Mouse (Mus musculus) T-cell, adult 2 months (primary cell): ENCODE data around the gene Aasdh.
A peak's percentile ranks its signal among the peaks of the same experiment; 100 is the strongest.

ENCODE experiments used
- DNase-seq: peaks from one replicate; pipeline ENCODE4 v3.0.0; 2022; ENCODE audit warnings: low spot score

Aasdh gene

DNA sequence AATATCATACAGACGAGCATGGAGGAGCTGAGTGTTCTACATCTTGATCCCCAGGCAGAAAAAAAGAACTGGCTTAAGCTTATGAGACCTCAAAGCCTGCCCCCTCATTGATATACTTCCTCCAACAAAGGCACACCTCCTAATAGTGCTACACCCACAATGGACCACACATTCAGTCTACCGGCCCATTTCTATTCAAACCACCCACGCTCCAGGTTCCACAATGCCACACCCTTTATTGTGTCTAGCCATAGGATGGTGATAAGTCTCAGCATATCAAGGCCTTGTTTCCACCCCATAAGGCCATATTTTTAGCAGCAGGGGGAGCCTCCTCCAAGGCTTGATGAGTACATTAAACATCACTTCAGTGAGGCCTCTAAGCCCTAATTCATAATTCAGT is 5.5 kb upstream of the Aasdh start:
- no peak for DNase-seq

DNA sequence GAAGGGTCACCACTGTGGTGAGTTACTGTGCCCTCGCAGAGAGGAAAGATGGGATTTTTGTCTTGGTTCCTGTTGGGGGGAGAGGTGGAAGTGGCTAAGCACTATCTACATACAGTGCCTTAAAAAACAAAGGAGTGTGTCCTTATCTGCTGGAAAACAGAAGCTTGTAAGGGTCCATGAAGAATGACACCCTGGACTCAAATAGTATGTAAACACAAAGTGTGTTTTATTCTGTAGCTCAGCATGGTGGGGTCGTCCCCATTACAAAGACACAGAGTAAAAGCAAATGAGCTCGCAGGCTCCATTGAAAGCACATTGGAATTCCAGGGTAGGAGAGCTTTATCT is 813 bp upstream of the Aasdh start:
- DNase-seq = no peak

DNA sequence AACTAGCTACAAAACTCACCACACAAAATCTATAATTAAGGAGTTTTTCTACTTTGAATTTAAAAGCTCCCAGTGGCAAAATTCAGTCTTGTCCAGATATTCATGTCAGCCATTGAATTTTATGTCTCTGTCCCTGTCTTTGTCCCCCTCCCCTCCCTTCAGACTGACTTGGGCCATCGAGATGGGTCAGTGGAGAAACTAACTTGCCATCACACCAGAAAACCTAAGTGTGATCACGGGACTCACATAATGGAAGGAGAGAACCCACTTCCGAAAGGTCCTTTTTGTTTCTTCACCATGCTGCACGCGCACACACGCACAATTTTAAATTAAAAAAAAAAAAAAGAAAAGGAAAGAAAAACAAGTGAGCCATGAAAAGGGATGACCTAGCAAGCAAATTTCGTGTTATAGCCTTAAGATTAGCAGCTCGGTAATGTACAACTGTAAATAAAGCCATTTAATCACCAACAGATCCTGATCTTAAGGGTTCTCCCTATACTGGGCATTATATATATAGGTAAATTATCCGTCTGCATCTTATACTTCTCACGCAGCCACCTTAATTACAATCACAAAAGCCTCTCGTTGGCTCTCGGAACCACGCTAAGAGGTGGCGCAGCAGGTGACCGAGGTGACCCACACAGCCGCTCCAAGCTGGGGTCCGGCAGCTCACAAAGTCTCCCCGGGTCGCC is 455 bp downstream of the Aasdh start:
- peak; percentile 8 for DNase-seq

DNA sequence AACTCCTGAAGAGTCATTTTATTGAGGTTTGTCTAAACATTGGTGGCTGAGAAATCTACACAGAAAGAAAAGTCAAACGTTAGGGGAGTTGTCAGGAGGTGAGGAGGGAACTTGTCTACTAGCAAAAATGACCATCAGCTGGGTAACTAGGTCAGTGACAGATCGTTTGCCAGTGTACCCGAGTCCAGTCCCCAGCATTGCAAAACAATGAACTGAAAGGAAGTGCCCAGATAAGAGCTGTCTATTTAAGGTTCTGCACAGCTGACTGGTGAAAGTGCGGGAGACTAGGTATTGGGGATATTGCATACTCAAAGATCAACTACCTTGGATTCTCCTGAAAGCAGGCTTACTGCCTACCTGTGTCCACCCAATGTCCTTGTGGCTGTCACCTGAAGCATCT is 3.2 kb downstream of the Aasdh start:
- DNase-seq = no peak

DNA sequence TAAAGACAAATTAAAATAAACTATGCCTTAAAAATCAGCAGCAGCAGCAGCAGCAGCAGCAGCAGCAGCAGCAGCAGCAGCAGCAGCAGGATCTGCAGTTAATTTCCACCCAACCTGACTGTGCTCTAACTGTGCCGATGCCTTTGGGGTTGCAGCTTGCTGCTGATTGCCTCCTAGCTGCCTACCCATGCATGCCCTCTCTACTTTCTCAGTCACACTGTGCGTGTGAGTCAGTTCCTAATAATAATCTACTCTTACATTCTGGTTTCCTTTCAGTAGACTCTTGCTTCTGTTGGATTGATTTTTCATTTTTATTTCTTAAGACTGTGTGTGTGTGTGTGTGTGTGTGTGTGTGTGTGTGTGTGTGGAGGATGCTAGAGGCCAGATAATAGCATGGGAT is 12.2 kb downstream of the Aasdh start:
- DNase-seq = no peak

DNA sequence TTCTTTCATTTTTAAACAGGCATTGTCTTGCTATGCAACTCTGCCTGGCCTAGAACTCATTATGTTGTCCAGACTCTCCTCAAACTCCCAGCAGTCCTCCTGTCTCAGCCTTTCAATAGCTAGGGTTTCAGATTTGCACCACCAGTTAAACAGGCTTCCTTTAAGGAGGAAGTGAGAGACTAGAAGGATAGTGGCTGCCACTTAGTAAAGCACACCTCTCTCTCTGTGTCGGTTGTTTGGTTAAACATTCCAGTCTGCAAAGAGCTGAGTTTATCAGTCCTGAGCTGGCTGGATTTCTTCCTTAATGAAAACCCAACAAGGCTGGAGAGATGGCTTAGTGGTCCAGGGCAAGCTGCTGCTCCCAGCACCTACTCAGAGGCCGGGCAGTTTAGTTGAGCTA is 12.7 kb downstream of the Aasdh start:
- no peak for DNase-seq

DNA sequence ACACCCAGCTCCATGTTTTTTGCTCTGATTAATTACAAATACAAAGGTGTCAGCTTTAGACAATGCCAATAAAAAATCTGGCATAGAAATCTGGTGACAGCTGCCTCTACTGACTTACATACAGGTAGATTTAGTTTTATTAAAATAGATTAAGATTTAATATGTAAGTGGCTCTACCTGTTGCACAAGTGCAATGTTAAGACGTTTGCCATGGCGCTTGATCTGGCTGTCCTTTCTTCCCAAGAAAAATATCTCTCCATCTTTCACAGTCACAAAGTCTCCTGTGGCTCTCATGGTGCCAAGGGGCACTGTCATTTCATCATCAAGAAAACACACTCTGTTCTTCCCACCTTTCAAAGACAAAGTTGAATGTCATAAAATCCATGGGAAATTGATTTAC is 18.3 kb downstream of the Aasdh start:
- no peak for DNase-seq

DNA sequence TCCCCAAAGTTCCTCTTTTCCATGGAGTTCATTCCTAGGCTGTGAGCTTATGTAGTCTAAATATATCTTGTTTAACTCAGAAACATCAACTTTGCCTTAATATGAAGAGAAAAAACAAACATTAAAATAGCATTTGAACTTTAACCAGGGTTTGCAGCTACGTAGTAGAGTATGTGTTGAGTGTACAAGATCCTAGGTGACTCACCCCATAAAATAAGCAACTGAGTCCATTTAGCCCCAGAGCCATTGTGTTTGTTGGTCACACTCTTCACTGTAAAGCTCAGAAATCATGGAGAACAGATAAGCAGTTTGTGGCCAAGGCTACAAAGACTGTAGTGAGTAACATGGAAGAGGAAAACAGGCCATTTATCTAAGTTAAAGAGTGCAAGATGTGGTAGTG is 21.2 kb downstream of the Aasdh start:
- DNase-seq = no peak

DNA sequence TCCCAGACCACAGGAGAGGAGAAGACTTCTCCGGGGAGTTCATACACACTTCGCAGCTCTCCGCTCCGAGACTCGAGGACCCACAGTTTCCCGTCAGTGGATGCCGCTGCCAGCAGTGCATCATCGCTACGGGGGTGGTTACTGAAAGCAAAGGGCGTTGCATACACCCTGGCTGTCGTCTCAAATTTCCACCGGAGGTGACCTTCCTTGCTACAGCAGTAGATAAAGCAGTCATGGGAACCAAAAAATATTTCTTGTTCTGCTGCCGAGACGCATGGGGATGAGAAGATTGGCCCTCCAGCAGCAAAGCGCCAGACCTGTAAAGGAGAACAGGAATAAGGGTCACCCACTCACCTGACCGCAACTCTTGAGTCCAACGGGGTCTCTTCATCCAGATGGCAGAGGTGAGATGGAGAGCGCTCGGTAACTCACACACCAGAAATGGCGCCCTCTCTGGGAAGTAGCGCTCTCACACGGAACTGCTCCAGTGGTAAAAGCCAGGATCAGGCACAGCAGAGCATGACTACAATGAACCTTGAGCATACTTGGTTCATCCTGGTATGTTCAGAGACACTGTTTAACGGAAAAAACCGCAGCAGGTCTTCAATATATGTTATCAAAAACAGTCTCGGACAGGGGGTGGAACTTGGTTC is 29.1 kb downstream of the Aasdh start:
- no peak for DNase-seq

DNA sequence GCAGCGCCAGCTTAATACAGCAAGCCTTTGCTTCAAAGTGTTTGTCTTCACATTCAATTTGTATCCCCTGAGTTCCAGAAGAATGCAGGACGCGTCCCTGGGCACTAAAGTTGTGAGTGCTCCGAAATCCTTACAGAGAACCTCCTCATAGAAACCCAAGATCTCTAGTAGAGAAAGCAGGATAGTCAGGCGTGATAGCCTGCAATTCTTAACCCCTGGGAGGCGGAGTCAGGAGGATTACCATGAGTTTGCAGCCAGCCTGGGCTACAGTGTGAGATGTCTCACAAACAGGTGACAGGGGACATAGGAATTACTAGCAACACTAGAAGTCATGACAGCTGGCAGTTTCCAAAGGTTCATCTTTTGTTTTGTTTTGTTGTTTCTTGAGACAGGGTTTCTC is 35.8 kb downstream of the Aasdh start:
- DNase-seq = no peak

DNA sequence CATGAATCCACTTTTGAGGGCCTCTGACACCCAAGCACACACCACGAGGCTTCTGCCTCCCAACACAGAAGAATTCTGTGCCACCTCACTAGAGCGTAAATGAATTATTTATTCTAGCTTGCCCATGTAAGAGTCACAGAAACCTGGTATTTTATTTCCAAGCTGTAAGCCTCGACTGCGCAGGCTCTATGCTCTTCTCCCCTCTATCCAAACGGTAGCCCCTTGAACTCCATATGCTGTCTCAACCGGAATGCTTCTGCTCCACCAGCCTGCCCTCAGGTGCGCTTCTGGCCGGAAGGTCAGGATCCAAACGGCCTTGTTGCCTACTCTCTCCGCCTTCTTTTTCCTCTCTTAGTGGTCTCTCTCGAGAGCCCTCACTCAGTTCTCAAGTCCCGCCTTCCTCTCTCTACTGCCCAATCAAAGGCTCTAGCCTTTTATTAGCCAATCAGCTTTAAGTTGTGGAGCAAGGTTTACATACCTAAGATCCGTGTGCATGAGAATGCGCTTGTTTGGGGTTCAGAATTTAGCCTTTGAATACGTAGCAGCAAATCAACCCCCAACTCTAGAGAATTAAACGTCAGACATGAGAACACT is 36.5 kb downstream of the Aasdh start:
- DNase-seq = peak; percentile 26

DNA sequence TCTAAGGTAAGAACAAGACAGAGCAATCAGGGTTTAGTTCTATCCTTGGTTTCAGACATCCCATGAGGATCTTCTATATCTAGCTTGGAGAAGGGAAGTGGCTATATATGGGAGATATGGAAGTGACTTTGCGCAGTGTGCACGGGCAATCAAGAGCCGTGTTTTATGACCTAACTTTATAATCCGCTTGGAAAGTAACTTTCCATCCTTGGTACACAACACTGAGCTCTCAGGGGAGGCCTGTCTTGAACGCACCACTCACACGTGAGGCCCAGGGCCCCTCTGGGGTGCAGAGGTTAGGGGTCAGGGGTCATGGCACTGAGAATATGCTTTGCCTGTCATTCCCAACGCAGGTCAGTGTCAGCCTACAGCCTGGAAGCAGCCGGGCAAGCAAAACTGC is 38.5 kb downstream of the Aasdh start:
- DNase-seq = no peak

DNA sequence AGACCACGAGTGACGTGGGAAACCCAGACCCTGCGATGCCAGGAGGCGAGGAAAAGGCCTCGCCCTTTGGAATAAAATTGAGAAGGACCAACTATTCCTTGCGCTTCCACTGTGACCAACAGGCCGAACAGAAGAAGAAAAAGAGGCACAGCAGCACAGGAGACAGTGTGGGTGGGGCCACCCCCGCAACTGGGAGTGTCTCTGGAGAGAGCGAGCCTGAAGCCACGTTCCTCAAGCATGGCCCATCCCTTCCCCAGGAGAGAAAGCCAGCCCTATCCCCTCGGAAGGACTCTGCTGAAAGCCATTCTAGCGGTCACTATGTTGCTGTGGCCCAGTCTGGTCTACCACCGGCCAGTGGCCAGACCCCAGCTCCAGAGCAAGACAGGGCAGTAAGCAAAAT is 46.9 kb downstream of the Aasdh start:
- no peak for DNase-seq

DNA sequence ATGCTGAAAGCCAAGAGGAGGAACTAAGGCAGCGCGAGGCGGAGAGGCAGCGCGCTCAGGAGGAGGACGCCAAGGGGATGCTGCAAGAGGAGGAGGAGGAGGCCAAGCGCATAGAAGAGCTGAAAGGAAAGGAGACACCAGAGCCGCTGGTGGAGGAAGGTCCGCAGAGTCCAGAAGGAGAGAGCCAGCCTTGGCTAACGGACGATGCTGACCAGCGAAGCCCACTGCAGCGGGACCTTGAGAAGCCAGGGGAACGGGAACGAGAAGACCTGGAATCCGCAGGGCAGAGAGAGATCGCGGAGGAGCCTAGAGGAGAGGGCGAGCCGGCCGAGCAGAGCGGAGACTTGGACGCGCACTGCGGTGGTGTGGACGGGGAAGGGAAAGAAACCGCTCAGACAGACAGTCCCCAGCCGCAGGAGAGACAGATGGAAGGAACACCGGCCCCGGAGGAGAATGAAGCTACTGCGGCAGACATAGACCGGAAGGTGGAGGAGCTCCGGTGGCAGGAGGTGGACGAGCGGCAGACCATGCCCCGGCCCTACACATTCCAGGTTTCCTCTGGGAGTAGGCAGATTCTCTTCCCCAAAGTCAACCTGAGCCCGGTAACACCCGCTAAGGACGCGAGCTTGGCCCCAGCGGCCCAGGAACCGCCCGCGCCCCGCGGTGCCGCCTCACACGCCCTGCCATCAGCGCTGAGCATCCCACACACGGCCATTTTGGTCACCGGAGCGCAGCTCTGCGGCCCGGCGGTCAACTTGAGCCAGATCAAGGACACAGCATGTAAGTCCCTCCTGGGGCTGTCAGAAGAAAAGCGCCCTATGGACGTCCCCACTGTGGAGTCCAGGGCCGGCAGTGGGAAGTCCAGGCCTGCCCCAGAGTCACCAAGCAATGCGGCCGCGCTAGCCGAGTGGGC is 48.0 kb downstream of the Aasdh start:
- no peak for DNase-seq

DNA sequence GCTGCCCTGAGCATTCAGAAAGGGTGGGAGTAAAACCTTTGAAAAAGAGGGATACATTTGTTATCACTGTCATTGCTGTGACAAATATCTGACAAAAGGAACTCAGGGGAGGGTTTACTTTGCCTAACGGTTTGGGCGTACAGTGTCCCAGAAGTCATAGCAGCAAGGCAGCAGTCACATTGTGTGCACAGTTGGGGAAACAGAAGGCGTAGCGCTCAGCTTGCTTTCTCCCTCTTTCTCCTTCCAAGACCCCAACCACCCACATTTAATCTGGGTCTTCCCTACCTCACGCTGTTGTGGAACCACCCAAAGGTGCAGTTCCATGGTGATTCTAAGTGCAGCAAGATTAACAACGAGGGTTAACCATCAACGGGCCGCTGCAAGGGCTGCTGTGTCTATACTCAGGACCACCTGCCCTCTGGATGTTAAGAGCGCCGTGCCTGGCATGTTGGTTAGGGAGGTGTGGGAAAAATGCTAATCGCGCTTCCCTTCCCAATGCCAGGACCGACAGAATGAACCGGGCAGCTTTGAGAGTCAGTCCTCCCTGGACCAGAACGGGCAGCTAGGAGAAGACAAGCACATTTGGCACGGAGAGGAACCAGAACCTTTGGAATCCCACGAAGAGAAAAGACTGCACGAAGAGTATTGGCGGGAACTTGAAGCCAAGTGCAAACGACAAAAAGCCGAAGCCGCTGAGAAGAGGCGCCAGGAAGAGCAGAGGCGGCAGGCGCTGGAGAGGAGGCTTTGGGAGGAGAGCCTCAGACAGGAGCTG is 49.3 kb downstream of the Aasdh start:
- DNase-seq = no peak

DNA sequence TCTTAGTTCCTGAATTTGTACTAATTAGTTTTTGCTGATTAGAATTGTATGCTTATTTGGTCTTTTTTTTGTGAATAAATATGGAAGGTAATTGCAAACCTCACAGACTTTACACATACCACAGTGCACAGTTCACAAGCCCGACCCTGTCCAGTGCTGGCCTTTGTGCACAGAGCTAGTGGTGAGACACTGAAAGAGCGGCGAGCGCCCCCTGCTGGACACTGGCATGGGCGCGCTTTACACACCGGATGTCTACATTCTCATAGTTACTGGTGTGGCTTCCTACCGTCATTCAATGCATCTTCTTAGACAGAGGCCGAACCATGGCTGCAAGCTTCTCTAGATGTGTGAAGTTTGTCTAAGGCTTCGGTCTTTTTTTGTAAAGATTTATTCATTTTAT is 51.8 kb downstream of the Aasdh start:
- peak; percentile 64 for DNase-seq

DNA sequence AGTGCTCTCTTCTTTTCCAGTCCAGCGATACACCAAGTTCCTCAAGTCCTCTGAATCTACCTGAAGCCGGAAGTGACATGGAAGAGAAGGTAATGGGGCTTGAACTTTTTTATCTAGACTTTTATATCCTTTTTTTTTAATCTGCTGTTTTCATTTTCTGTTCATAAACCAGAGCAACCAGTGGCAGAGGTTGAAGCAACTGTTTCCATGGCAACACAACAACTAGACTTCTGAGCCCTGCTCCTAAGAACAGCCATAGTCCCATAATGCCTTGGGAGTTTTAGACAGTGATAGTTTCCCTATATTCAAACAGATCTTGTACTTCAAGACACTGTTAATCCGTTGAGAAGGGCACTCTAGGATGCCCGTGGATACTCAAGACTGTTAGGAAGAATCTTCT is 54.0 kb downstream of the Aasdh start:
- no peak for DNase-seq

DNA sequence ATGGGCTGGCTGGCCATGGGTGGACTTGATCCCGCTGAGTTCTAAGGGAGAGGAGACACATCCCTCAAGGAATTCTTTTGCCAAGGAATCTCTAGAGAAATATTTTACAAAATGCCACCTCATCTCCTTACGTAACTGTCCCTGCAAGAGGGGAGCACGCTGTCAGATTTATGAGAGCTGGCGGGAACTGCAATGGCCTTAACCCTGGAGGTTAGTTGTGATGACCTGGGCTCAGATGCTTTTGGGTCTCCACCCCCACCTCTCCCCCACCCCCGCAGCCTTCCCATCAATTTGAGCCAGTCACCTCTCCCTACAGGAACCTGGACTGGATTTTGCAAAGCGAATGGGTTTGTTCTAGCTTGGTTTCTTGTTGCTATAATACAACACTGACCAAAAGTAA is 58.2 kb downstream of the Aasdh start:
- DNase-seq = no peak

DNA sequence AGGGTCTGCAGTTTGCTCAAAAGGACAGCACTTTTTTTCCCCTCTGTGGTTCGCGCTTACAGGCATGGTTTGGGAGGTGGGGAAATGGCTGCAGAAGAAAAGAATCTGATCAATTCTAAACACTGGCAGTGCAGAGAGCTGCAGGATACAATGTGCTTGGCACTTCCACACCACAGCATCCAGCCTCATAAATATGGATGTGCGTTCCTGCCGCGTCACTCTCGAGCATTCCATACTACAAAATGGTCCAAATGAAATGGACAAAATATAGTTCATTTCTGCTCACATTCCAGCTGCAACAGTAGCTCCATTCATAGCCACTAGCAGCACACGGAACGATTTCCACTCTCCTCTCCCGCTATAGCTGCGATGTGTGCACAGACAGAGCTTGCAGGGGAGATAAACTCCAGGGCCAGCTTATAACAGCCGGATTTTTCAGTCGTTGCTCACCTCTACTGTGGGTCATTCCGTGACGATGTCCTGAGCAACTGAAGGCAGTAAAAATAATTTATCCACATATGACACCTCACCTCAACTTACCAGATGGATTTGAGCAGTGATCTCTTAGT is 60.6 kb downstream of the Aasdh start:
- DNase-seq = no peak

DNA sequence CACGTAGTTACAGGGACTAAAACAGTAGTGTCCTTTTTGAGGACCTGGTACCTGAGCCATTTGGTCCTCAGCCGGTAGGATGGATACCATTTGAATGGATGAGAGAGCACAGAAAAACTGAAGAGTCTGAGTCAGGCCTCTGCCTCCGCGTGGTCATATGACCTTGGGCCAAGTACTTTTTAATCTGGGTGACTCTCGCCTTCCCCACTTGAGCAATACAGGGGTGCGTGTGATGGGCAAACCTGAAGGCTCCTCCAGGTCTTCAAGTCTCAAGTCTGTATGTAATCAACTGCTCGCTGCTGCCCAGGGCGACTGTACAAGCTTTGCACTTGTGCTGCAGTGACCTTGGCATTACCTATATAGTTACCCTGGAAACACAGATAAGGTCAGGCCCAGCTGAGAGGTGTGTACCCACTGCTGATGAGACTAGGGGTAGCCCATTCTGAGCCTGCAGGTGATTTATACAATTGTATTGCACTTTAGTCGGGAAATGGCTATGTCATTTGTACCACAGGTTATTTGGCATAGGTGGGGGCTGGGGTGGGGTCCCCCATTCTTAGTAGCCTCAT is 61.4 kb downstream of the Aasdh start:
- DNase-seq = no peak

DNA sequence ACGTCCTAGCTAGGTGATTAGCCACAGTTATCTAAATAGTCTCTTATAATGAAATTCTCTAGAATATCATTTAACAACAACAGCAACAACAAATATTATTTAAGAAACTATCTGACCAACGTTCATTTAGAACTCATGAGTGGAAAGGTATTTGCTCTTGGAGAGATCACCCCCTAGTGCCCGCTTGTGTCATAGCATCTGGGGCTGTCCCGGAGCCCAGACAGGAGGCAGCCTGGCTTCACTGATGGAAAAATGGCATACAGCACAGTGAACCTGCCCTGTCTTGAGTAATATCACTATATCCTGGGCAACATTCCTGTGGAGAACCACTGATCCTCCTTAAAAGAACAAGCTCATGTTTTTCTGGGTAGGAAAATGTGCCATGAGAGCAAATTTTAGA is 61.9 kb downstream of the Aasdh start:
- DNase-seq = peak; percentile 18
